Mouse (Mus musculus) hindbrain, embryonic 16.5 days (tissue): ENCODE results near the gene Akap13. TPM values are rescaled to one million over a fixed set of nuclear protein-coding genes. Genes with fewer than 3 reads are reported as not detected.

Experiments
- ATAC-seq: fragments of 200-750 bp; cut with Nextera tagmentation; 2 replicates; pipeline ENCODE4 v1.8.0; 2017; ENCODE audit warnings: moderate TSS enrichment, moderate library complexity
- H3K27ac ChIP-seq: fragments of 300-500 bp; sonication (generic); 2 replicates; pipeline ENCODE4 v1.5.1; 2014; ENCODE audit warnings: low read depth, mild to moderate bottlenecking, control low read depth, low read length, moderate library complexity
- H3K27me3 ChIP-seq: fragments of 300-500 bp; sonication (generic); replicated peaks from 2 replicates; pipeline ENCODE4 v1.6.1; 2014; ENCODE audit warnings: low read length; ENCODE audit not compliant: control insufficient read depth, insufficient read depth
- H3K36me3 ChIP-seq: fragments of 300-500 bp; sonication (generic); 2 replicates; pipeline ENCODE4 v1.6.1; 2014; ENCODE audit warnings: mild to moderate bottlenecking, low read length, moderate library complexity, mixed read lengths; ENCODE audit not compliant: control insufficient read depth, insufficient read depth
- H3K4me1 ChIP-seq: fragments of 300-500 bp; sonication (generic); 2 replicates; pipeline ENCODE4 v1.6.1; 2014; ENCODE audit warnings: low read depth, low read length; ENCODE audit not compliant: control insufficient read depth, insufficient read depth
- H3K4me2 ChIP-seq: fragments of 300-500 bp; sonication (generic); 2 replicates; pipeline ENCODE4 v1.6.1; 2014; ENCODE audit warnings: mild to moderate bottlenecking, low read length, control low read depth, moderate library complexity
- H3K4me3 ChIP-seq: fragments of 300-500 bp; sonication (generic); 2 replicates; pipeline ENCODE4 v1.5.1; 2014; ENCODE audit warnings: mild to moderate bottlenecking, low read length, control low read depth, moderate library complexity
- H3K9ac ChIP-seq: fragments of 300-500 bp; sonication (generic); 2 replicates; pipeline ENCODE4 v1.6.1; 2014; ENCODE audit warnings: low read depth, mild to moderate bottlenecking, control low read depth, low read length, moderate library complexity
- H3K9me3 ChIP-seq: fragments of 300-500 bp; sonication (generic); 2 replicates; pipeline ENCODE4 v1.6.1; 2014; ENCODE audit warnings: mild to moderate bottlenecking, low read length, moderate library complexity; ENCODE audit not compliant: control insufficient read depth
- WGBS: fragments of 180-500 bp; shearing (Covaris S2); extraction: QIAGEN DNeasy Blood & Tissue Kit; methylation state at CpG from one replicate; pipeline ENCODE4 v1.1.7; 2014; 5-methylcytosine and 5-hydroxymethylcytosine counted together
- polyA plus RNA-seq: library from polyadenylated mRNA; unstranded; fragments of >200 nt; fragmentation: Nextera tagmentation; extraction: Ambion mirVana; gene quantifications from 2 replicates; pipeline ENCODE4 v1.2.1, GENCODE M21; 2015

Gene Akap13
- polyA plus RNA-seq, 1 experiment from 2014 or later = 13.0 TPM

GRCm38 (mm10) chr7:75575800-75576585 lies 120.7 kb downstream of the Akap13 start:
- Histone ChIP-seq H3K9ac (no peak overlapping the region), H3K36me3 (no peaks in the 10 kb centered on the region)
- WGBS = 92% methylated on average over 1 of the region's 1 CpGs

GRCm38 (mm10) chr7:75576851-75577250 lies 121.5 kb downstream of the Akap13 start:
- Histone ChIP-seq H3K27me3 (no peaks in the 10 kb centered on the region), H3K27ac (no peak overlapping the region), H3K4me1 (no peaks in the 10 kb centered on the region), H3K36me3 (no peaks in the 10 kb centered on the region), H3K9ac (no peak overlapping the region), H3K4me3 (no peak overlapping the region), H3K9me3 (no peaks in the 10 kb centered on the region), H3K4me2 (no peak overlapping the region)
- ATAC-seq = no peak
- WGBS = 97% methylated on average over 2 of the region's 2 CpGs

More at GRCm38 (mm10) chr7:75575800-75576585, 120.7 kb downstream of the Akap13 start:
- no peak overlapping the region for H3K4me3 ChIP-seq
- no peaks in the 10 kb centered on the region for H3K4me1 ChIP-seq
- H3K4me2 ChIP-seq = no peak overlapping the region
- no peaks in the 10 kb centered on the region for H3K9me3 ChIP-seq
- H3K27ac ChIP-seq = no peak overlapping the region
- no peaks in the 10 kb centered on the region for H3K27me3 ChIP-seq
- ATAC-seq = no peak

GRCm38 (mm10) chr7:75577353-75577752 lies 122.0 kb downstream of the Akap13 start:
- H3K4me1 ChIP-seq = no peaks in the 10 kb centered on the region
- 88% methylated on average over 6 of the region's 6 CpGs for WGBS

GRCm38 (mm10) chr7:75578647-75579046 lies 123.3 kb downstream of the Akap13 start:
- Histone ChIP-seq H3K27me3 (no peaks in the 10 kb centered on the region), H3K27ac (no peak overlapping the region), H3K36me3 (no peaks in the 10 kb centered on the region), H3K9ac (no peak overlapping the region), H3K4me1 (no peaks in the 10 kb centered on the region), H3K9me3 (no peaks in the 10 kb centered on the region), H3K4me3 (no peak overlapping the region), H3K4me2 (no peak overlapping the region)
- no peak for ATAC-seq
- WGBS = 93% methylated on average over 4 of the region's 4 CpGs

More at GRCm38 (mm10) chr7:75577353-75577752, 122.0 kb downstream of the Akap13 start:
- H3K27ac ChIP-seq = no peak overlapping the region
- no peak overlapping the region for H3K4me2 ChIP-seq
- H3K4me3 ChIP-seq = no peak overlapping the region
- no peaks in the 10 kb centered on the region for H3K9me3 ChIP-seq
- H3K36me3 ChIP-seq = no peaks in the 10 kb centered on the region
- ATAC-seq = no peak
- no peak overlapping the region for H3K9ac ChIP-seq
- H3K27me3 ChIP-seq = no peaks in the 10 kb centered on the region

DNA sequence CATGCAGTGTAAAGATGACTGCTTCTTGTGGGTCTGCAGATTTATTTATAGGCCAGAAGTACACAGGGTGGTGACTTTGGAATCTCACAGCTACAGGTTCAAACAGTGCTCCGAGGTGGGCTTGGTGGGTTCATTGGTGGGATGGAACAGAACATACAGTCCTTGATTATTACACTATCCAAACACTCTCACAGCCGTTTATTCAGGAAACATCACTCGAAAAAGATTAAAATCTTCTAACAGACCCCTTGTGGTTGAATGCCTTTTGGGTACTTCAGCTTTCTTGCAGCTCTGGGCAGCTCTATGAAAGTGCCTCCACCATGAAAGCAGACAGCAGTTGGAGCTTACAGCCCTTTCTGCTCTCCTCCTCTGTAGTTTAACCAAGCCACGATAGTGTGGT lies 126.8 kb downstream of the Akap13 start:
- no peaks in the 10 kb centered on the region for H3K36me3 ChIP-seq
- H3K27me3 ChIP-seq = no peaks in the 10 kb centered on the region
- 91% methylated on average over 4 of the region's 4 CpGs for WGBS
- no peak overlapping the region for H3K27ac ChIP-seq
- no peaks in the 10 kb centered on the region for H3K4me1 ChIP-seq
- ATAC-seq = no peak
- no peaks in the 10 kb centered on the region for H3K9me3 ChIP-seq
- no peak overlapping the region for H3K4me3 ChIP-seq
- H3K4me2 ChIP-seq = no peak overlapping the region
- no peak overlapping the region for H3K9ac ChIP-seq

- no peak overlapping the region for H3K4me2 ChIP-seq
- H3K36me3 ChIP-seq = no peaks in the 10 kb centered on the region
- no peak overlapping the region for H3K9ac ChIP-seq
- H3K4me3 ChIP-seq = no peak overlapping the region
- 97% methylated on average over 2 of the region's 2 CpGs for WGBS
- H3K4me1 ChIP-seq = no peaks in the 10 kb centered on the region
- H3K27ac ChIP-seq = no peak overlapping the region
- no peak for ATAC-seq
- no peaks in the 10 kb centered on the region for H3K27me3 ChIP-seq
- no peaks in the 10 kb centered on the region for H3K9me3 ChIP-seq
Measured at GRCm38 (mm10) chr7:75584100-75584499, 128.8 kb downstream of the Akap13 start.

DNA sequence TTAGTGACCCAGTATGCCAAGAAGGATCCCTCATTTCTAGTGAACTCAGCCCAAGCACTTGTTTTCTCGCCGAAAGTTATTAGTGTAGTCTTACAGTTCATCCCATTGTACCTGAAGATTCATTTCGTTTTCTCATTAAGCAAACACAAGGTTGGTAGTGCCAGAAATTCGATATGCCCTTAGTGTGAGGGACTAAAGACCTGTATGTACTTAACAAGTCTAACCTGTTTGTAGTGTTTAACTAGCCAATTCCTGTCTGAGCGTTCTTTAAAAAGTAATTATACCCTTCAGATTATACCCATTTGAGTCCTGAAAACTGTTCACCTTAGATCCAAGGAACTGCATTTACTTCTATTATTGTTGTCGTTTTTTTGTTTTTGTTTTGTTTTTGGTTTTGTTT lies 130.1 kb downstream of the Akap13 start:
- Histone ChIP-seq H3K4me2 (no peak overlapping the region), H3K27me3 (no peaks in the 10 kb centered on the region), H3K9ac (no peak overlapping the region), H3K4me1 (no peaks in the 10 kb centered on the region), H3K36me3 (no peaks in the 10 kb centered on the region), H3K4me3 (no peak overlapping the region), H3K27ac (no peak overlapping the region), H3K9me3 (no peaks in the 10 kb centered on the region)
- WGBS = 94% methylated on average over 6 of the region's 6 CpGs
- ATAC-seq = no peak

- H3K4me3 ChIP-seq = no peak overlapping the region
- H3K27me3 ChIP-seq = no peaks in the 10 kb centered on the region
- H3K36me3 ChIP-seq = no peaks in the 10 kb centered on the region
- H3K9me3 ChIP-seq = no peaks in the 10 kb centered on the region
- no peak for ATAC-seq
- no peak overlapping the region for H3K9ac ChIP-seq
- H3K27ac ChIP-seq = no peak overlapping the region
- no peaks in the 10 kb centered on the region for H3K4me1 ChIP-seq
- no peak overlapping the region for H3K4me2 ChIP-seq
- 77% methylated on average over 14 of the region's 14 CpGs for WGBS
Measured at GRCm38 (mm10) chr7:75586113-75586512, 130.8 kb downstream of the Akap13 start.

- H3K27ac ChIP-seq = no peak overlapping the region
- no peaks in the 10 kb centered on the region for H3K4me1 ChIP-seq
- H3K9me3 ChIP-seq = no peaks in the 10 kb centered on the region
- H3K27me3 ChIP-seq = no peaks in the 10 kb centered on the region
- no peak overlapping the region for H3K4me2 ChIP-seq
- H3K4me3 ChIP-seq = no peak overlapping the region
- H3K9ac ChIP-seq = no peak overlapping the region
- no peak for ATAC-seq
- 97% methylated on average over 5 of the region's 5 CpGs for WGBS
- H3K36me3 ChIP-seq = no peaks in the 10 kb centered on the region
Measured at GRCm38 (mm10) chr7:75587727-75588126, 132.4 kb downstream of the Akap13 start.
